Mouse (Mus musculus) limb, embryonic 11.5 days (tissue): Measurements from ENCODE around the gene Dtnb. TPM values are rescaled to one million over a fixed set of nuclear protein-coding genes. Genes with fewer than 3 reads are reported as not detected.

ENCODE experiments used
- ATAC-seq: fragments of 200-750 bp; cut with Nextera tagmentation; 2 replicates; pipeline ENCODE4 v1.8.0; 2017; ENCODE audit warnings: low read depth; ENCODE audit not compliant: insufficient number of reproducible peaks, low FRiP score, low TSS enrichment
- DNase-seq: peaks from one replicate; pipeline ENCODE4 v3.0.0-alpha.2; 2015; ENCODE audit warnings: low spot score
- H3K27ac ChIP-seq: fragments of 300-500 bp; sonication (generic); replicated peaks from 2 replicates; pipeline ENCODE4 v1.5.1; 2014; ENCODE audit warnings: low read depth, mild to moderate bottlenecking, low read length
- H3K27me3 ChIP-seq: fragments of 300-500 bp; sonication (generic); 2 replicates; pipeline ENCODE4 v1.6.1; 2014; ENCODE audit warnings: mild to moderate bottlenecking, low read length, mixed read lengths; ENCODE audit not compliant: control insufficient read depth, insufficient read depth
- H3K36me3 ChIP-seq: fragments of 300-500 bp; sonication (generic); 2 replicates; pipeline ENCODE4 v1.6.1; 2014; ENCODE audit warnings: mild to moderate bottlenecking, low read length, moderate library complexity, mixed read lengths; ENCODE audit not compliant: control insufficient read depth, insufficient read depth
- H3K4me1 ChIP-seq: fragments of 300-500 bp; sonication (generic); 2 replicates; pipeline ENCODE4 v1.6.1; 2014; ENCODE audit warnings: low read length, mixed read lengths; ENCODE audit not compliant: control insufficient read depth, insufficient read depth
- H3K4me2 ChIP-seq: fragments of 300-500 bp; sonication (generic); 2 replicates; pipeline ENCODE4 v1.6.1; 2014; ENCODE audit warnings: low read depth, mild to moderate bottlenecking, moderate library complexity; ENCODE audit not compliant: severe bottlenecking
- H3K4me3 ChIP-seq: fragments of 300-500 bp; sonication (generic); 2 replicates; pipeline ENCODE4 v1.5.1; 2014; ENCODE audit warnings: low read depth, low read length
- H3K9ac ChIP-seq: fragments of 300-500 bp; sonication (generic); 2 replicates; pipeline ENCODE4 v1.6.1; 2014; ENCODE audit warnings: mild to moderate bottlenecking, low read length
- H3K9me3 ChIP-seq: fragments of 300-500 bp; sonication (generic); 2 replicates; pipeline ENCODE4 v1.6.1; 2016; ENCODE audit warnings: low read length; ENCODE audit not compliant: control insufficient read depth
- WGBS: fragments of 180-500 bp; shearing (Covaris S2); extraction: QIAGEN DNeasy Blood & Tissue Kit; methylation state at CpG from one replicate; pipeline ENCODE4 v1.1.7; 2014; 5-methylcytosine and 5-hydroxymethylcytosine counted together
- polyA plus RNA-seq: library from polyadenylated mRNA; unstranded; fragments of >200 nt; fragmentation: Nextera tagmentation; extraction: Ambion mirVana; gene quantifications from 2 replicates; pipeline ENCODE4 v1.2.1, GENCODE M21; 2014

Gene Dtnb
- polyA plus RNA-seq, 1 experiment from 2014 or later, result 41.1 TPM

DNA sequence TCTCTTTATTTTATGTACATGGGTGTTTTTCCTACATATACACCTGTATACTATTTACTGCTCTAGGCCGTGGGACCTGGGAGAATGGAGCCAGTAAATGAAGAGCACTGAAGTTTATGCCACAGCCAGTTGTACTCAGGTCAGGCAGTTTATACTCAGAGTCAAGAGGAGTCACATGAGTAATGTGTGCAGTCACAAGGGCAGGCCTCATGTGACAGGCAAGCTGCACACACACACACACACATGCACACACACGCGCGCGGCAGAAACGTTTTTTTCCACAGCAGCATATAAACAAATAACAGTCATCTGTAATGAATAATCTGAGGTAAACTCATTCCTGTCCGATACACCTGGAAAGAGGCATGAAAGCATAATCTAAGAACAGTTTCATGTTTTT is 164.8 kb downstream of the Dtnb start:
- 91% methylated on average over 7 of the region's 7 CpGs for WGBS
- no peak overlapping the region for H3K4me3 ChIP-seq
- DNase-seq (no peak), ATAC-seq (no peak)
- no peaks in the 10 kb centered on the region for H3K36me3 ChIP-seq
- H3K9ac ChIP-seq, result no peak overlapping the region
- no peaks in the 10 kb centered on the region for H3K4me1 ChIP-seq
- no peak overlapping the region for H3K4me2 ChIP-seq
- no peaks in the 10 kb centered on the region for H3K27me3 ChIP-seq
- H3K27ac ChIP-seq, result no peak overlapping the region
- no peaks in the 10 kb centered on the region for H3K9me3 ChIP-seq

DNA sequence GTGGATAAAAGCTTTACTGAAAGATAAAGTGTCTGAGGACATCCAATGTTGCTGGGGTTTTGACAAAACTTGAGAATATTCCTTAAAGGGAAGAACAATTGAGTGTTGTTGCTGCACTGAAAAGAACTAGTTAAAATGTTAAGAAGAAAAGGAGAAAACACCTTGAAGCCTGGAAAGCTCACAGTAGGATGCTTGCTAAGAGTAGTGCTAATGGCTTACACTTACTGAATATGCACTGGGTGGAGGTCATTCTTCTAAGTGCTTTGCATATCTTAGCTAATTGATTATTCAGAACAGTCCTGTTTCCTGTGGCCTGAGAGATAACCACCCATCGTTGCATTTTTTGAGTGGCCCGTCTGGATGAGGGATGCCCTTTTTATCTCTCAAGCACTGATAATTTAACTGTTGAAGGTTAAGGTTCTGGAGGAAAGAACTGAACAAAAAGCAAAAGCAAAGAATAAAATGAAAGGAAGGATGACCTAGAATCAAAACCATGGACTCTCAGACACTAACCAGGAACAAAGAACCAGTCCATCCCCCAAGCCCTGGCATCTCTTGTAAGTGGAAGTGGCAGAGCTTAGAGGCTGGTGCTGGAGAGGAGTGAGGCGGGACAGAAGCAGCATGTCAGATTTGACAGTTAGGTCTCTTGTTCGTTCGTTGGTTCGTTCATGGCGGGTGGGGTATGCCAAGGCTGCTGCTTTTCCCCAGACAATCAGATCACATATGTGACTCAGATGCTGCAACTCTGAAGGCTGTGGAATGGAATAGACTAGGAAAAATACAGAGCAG is 166.8 kb downstream of the Dtnb start:
- H3K4me2 ChIP-seq, result no peak overlapping the region
- H3K36me3 ChIP-seq, result no peaks in the 10 kb centered on the region
- H3K9ac ChIP-seq, result no peak overlapping the region
- H3K4me1 ChIP-seq, result no peaks in the 10 kb centered on the region
- ATAC-seq, result no peak
- H3K4me3 ChIP-seq, result no peak overlapping the region
- no peak for DNase-seq
- 60% methylated on average over 7 of the region's 7 CpGs for WGBS
- no peaks in the 10 kb centered on the region for H3K9me3 ChIP-seq
- no peak overlapping the region for H3K27ac ChIP-seq
- H3K27me3 ChIP-seq, result no peaks in the 10 kb centered on the region

DNA sequence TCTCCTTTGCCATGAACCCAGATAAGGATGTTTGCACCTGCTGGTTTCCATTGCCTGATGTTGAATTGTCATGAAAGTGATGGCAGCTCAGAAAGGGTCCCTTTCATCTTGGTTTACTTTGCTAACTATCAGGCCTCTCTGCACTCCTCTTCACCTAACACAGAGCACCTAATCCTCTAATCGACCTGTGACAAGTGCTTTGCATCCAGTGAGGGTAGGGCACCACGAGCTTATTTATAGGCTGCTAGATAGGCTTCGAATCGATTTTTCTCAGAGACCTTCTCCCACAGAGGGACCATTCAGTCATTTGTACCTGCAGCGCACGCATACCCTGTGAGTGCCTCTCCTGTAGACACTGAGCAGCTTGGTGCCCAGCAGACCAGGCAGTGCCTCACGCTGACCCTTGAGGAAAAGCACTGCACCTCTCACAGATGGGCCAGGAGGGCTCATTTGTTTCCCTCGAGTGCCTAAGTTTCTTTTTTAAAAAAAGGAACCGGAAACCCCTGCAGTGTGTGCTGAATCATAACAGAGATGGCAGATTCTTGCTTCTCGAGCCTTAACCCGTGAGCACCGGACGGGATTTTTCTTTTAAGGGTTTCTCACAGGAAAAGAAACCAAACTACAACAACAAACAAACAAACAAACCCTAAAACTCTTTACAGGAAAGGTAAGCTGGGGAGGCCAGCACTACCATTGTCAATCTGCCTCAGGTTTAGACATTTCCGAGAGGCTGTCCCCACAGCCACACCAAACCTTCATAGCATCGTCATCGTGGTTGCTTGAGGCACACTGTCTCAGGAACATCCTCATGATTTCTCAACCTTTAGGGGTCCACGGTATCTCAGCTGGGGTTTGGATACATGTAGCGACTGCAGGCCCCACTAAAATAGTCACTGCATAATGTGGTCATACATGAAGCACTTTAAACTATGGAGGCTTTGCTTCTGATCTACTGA is 167.8 kb downstream of the Dtnb start:
- H3K4me3 ChIP-seq, result no peak overlapping the region
- ATAC-seq (no peak), DNase-seq (no peak)
- no peaks in the 10 kb centered on the region for H3K4me1 ChIP-seq
- no peaks in the 10 kb centered on the region for H3K36me3 ChIP-seq
- no peaks in the 10 kb centered on the region for H3K27me3 ChIP-seq
- no peak overlapping the region for H3K9ac ChIP-seq
- no peak overlapping the region for H3K4me2 ChIP-seq
- no peaks in the 10 kb centered on the region for H3K9me3 ChIP-seq
- no peak overlapping the region for H3K27ac ChIP-seq
- WGBS, result 80% methylated on average over 18 of the region's 18 CpGs

DNA sequence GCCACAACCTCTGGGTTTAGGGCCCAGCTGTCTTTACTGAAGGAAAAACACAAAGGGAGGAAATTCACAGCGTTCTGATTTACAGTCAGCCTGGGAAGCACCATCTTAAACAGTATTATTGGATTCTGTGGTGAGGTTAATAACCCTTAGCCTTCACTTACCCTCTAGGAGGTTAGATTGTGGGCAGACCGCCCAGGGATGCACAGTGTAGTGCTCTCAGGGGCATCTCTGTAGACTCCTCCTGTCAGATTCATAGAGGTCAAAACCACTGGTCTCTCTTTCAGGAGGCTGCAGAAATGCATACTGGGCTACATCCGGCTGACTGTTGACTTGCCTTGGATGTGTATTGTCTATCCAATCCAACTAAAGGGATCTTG is 168.5 kb downstream of the Dtnb start:
- H3K4me1 ChIP-seq, result no peaks in the 10 kb centered on the region
- no peak overlapping the region for H3K27ac ChIP-seq
- no peaks in the 10 kb centered on the region for H3K36me3 ChIP-seq
- H3K9ac ChIP-seq, result no peak overlapping the region
- WGBS, result 91% methylated on average over 3 of the region's 3 CpGs
- no peak overlapping the region for H3K4me3 ChIP-seq
- H3K9me3 ChIP-seq, result no peaks in the 10 kb centered on the region
- ATAC-seq, result no peak
- no peak for DNase-seq
- no peak overlapping the region for H3K4me2 ChIP-seq
- no peaks in the 10 kb centered on the region for H3K27me3 ChIP-seq

DNA sequence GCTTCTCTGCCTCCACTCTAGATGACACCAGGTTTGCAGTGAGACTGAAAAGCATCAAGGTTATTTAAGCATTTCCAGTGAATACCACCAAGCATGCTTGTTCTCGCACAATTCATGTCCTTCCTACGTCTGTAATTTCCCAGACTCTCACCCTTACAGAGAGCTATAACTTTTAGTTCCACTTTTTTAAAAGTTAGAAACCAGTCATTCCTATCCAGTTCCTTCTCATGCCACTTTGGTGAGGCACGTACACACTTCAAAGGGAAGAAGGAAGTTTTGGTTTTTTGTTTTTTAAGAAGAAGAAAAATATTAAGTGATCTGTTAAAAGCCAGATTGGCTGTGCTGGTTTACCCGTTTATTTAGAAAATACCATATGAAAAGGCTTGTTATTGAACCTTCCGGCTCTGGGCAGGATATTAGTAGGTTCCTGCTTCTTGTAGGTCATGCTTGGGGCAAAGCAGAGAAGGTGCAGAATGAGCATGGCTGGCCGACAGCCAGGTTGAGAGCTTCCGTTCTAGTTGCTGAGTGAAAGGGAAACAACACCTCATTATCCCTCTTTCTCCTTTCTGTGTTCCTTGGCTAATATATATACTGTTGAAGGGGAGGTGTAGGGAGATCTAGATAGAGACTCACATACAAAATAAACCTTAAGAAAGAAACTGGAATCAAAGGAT is 173.4 kb downstream of the Dtnb start:
- no peak for ATAC-seq
- no peak overlapping the region for H3K27ac ChIP-seq

DNA sequence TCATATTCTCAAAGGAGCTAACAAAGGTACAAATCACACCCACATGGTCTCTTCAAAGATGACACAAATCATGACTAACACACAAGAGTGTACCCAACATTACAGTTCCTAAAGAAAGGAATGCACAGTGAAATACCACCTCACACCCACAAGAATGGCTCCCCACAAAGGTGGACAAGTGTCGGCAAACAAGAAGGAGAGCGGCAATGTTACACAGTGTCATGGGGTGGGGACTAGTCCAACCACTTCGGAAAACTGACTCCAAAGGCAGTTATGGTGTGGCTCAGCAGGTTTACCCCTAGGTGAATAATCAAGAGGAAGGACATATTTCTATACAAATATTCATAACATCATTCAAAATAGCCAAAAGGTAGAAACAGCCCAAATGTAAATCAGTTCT is 174.2 kb downstream of the Dtnb start:
- H3K27ac ChIP-seq, result no peak overlapping the region
- H3K4me3 ChIP-seq, result no peak overlapping the region
- WGBS, result 88% methylated on average over 3 of the region's 3 CpGs
- no peaks in the 10 kb centered on the region for H3K9me3 ChIP-seq
- H3K9ac ChIP-seq, result no peak overlapping the region
- H3K36me3 ChIP-seq, result no peaks in the 10 kb centered on the region
- H3K27me3 ChIP-seq, result no peaks in the 10 kb centered on the region
- no peaks in the 10 kb centered on the region for H3K4me1 ChIP-seq
- no peak overlapping the region for H3K4me2 ChIP-seq
- ATAC-seq (no peak), DNase-seq (no peak)

More for the DNA sequence above, 173.4 kb downstream of the Dtnb start:
- no peaks in the 10 kb centered on the region for H3K27me3 ChIP-seq
- H3K4me3 ChIP-seq, result no peak overlapping the region
- DNase-seq, result no peak
- H3K36me3 ChIP-seq, result no peaks in the 10 kb centered on the region
- H3K9ac ChIP-seq, result no peak overlapping the region
- H3K9me3 ChIP-seq, result no peaks in the 10 kb centered on the region
- WGBS, result 76% methylated on average over 7 of the region's 7 CpGs
- no peaks in the 10 kb centered on the region for H3K4me1 ChIP-seq
- no peak overlapping the region for H3K4me2 ChIP-seq

DNA sequence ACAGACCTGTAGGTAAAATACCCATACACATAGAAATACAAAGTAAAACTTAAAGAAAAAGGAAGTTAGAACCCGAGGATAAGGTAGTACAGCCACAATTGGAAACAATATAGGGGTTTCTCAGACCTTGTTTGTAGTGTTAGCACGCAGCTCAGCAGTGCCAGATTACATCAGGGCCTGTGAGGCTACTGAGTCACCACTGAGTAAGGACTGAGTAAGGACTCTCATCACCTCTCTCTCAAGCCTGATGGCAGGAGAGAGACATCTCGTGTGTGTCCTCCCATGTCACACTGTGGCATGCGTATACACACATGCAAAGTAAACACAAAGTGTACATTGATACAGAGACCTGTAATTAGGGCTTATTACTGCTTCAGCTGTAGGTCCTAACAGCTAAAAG is 175.4 kb downstream of the Dtnb start:
- Histone ChIP-seq H3K9me3 (no peaks in the 10 kb centered on the region), H3K27ac (no peak overlapping the region), H3K36me3 (0 out of 2 replicates have a peak, but pooled peaks cover 2% of the 10 kb centered on the region), H3K4me3 (no peak overlapping the region), H3K9ac (no peak overlapping the region), H3K4me2 (no peak overlapping the region), H3K27me3 (no peaks in the 10 kb centered on the region), H3K4me1 (no peaks in the 10 kb centered on the region)
- ATAC-seq (no peak), DNase-seq (no peak)
- 88% methylated on average over 4 of the region's 4 CpGs for WGBS

DNA sequence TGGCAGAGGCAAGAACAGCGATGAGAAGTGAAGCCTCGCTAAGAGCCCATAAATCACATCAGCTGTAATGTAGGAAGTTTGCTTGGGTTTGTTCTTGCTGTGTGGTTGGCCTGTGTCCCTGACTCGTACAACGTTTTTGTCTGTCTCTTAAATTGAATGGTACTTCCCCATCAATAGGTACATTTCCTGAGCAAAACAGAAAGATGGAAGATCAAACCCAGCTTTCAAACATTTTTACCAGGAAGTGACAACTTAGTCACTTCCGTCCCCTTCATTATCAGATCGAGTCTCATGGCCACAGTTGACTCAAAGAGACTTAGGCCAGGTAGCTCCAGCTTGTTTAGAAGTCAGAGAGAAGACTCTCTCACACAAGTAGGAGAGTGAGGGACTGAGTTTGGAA is 183.3 kb downstream of the Dtnb start:
- ATAC-seq, result no peak
- 79% methylated on average over 6 of the region's 6 CpGs for WGBS
- no peaks in the 10 kb centered on the region for H3K4me1 ChIP-seq

More for the DNA sequence above, 183.3 kb downstream of the Dtnb start:
- no peak overlapping the region for H3K4me2 ChIP-seq
- H3K9me3 ChIP-seq, result no peaks in the 10 kb centered on the region
- 0 out of 2 replicates have a peak, but pooled peaks cover 2% of the 10 kb centered on the region for H3K36me3 ChIP-seq
- H3K4me3 ChIP-seq, result no peak overlapping the region
- no peak for DNase-seq
- no peak overlapping the region for H3K9ac ChIP-seq
- H3K27me3 ChIP-seq, result no peaks in the 10 kb centered on the region
- H3K27ac ChIP-seq, result no peak overlapping the region
